Mouse (Mus musculus) lung, embryonic 15.5 days (tissue): ENCODE results near the gene Epb41. TPM values are rescaled to one million over a fixed set of nuclear protein-coding genes. Genes with fewer than 3 reads are reported as not detected.

ENCODE experiments used
- ATAC-seq: fragments of 200-750 bp; cut with Nextera tagmentation; 2 replicates; pipeline ENCODE4 v1.8.0; 2017; ENCODE audit warnings: moderate number of reproducible peaks, borderline replicate concordance; ENCODE audit not compliant: low FRiP score, low TSS enrichment; ENCODE audit errors: extremely low read depth
- H3K27ac ChIP-seq: fragments of 300-500 bp; sonication (generic); 2 replicates; pipeline ENCODE4 v1.5.1; 2015; ENCODE audit warnings: moderate library complexity, mild to moderate bottlenecking, inconsistent platforms
- H3K27me3 ChIP-seq: fragments of 300-500 bp; sonication (generic); 2 replicates; pipeline ENCODE4 v1.6.1; 2015; ENCODE audit warnings: inconsistent platforms
- H3K36me3 ChIP-seq: fragments of 300-500 bp; sonication (generic); 2 replicates; pipeline ENCODE4 v1.6.1; 2015; ENCODE audit warnings: inconsistent platforms
- H3K4me1 ChIP-seq: fragments of 300-500 bp; sonication (generic); 2 replicates; pipeline ENCODE4 v1.6.1; 2015; ENCODE audit warnings: inconsistent platforms
- H3K4me2 ChIP-seq: fragments of 300-500 bp; sonication (generic); 2 replicates; pipeline ENCODE4 v1.6.1; 2015; ENCODE audit warnings: inconsistent platforms, mild to moderate bottlenecking, moderate library complexity
- H3K4me3 ChIP-seq: fragments of 300-500 bp; sonication (generic); 2 replicates; pipeline ENCODE4 v1.5.1; 2015; ENCODE audit warnings: mild to moderate bottlenecking, inconsistent platforms
- H3K9ac ChIP-seq: fragments of 300-500 bp; sonication (generic); 2 replicates; pipeline ENCODE4 v1.6.1; 2015; ENCODE audit warnings: inconsistent platforms
- H3K9me3 ChIP-seq: fragments of 300-500 bp; sonication (generic); 2 replicates; pipeline ENCODE4 v1.6.1; 2016; ENCODE audit warnings: inconsistent platforms
- WGBS: fragments of 180-500 bp; shearing (Covaris S2); methylation state at CpG from one replicate; pipeline ENCODE4 v1.1.7; 2015; 5-methylcytosine and 5-hydroxymethylcytosine counted together
- polyA plus RNA-seq: library from polyadenylated mRNA; unstranded; fragments of >200 nt; fragmentation: Nextera tagmentation; extraction: Ambion mirVana; gene quantifications from 2 replicates; pipeline ENCODE4 v1.2.1, GENCODE M21; 2015

Epb41 gene
- polyA plus RNA-seq, 1 experiment from 2014 or later, result 65.0 TPM

DNA sequence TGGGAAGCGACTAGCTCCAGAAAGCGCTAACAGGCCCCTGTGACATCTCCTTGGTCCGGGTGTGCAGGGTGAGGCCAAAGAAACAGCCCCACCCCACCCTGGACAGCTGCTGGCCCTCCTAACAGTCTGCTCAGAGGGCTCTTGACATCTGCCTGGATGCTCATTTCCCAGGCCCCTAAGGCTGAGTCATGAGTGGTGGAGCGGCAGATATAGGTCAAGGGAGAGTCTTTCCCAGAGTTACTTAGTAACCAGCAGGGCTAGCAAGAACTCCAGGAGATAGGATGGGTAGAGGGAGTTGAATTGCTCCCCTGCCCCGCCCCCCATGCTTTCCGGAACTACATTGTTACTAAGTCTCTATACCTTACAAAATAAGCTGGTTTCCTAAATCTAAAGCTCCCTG is 18.0 kb upstream of the Epb41 start:
- Histone ChIP-seq H3K27me3 (no peaks in the 10 kb centered on the region), H3K4me1 (peaks cover 2% of the 10 kb centered on the region; the same call in 1 of the 2 replicates), H3K36me3 (no peaks in the 10 kb centered on the region), H3K4me2 (no peak overlapping the region), H3K4me3 (no peak overlapping the region), H3K27ac (no peak overlapping the region), H3K9ac (no peak overlapping the region), H3K9me3 (no peaks in the 10 kb centered on the region)
- no peak for ATAC-seq
- 63% methylated on average over 6 of the region's 6 CpGs for WGBS

DNA sequence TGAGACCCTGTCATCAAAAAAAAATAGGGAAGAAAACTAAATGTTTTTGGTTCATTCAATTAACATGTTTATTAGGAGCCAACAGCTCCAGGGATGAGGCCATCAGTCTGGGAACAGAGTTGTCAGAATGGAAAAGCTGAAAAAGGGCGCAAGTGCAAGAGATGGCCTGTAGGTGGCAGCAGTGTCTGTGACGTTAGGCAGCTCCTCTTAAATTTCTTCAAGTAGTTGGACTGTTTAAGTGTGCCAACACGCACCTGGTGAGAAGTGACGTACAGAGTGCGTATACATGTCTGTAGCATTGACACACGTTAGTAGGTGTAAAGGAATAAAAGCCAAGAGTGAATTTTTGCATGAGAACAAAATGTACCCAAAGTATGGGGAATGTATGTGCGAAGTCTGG is 13.8 kb upstream of the Epb41 start:
- 16% methylated on average over 7 of the region's 7 CpGs for WGBS
- no peak overlapping the region for H3K4me3 ChIP-seq
- no peaks in the 10 kb centered on the region for H3K36me3 ChIP-seq
- no peak overlapping the region for H3K9ac ChIP-seq
- H3K27me3 ChIP-seq, result no peaks in the 10 kb centered on the region
- no peak overlapping the region for H3K4me2 ChIP-seq
- H3K27ac ChIP-seq, result no peak overlapping the region
- H3K4me1 ChIP-seq, result no peaks in the 10 kb centered on the region
- H3K9me3 ChIP-seq, result no peaks in the 10 kb centered on the region
- ATAC-seq, result no peak

DNA sequence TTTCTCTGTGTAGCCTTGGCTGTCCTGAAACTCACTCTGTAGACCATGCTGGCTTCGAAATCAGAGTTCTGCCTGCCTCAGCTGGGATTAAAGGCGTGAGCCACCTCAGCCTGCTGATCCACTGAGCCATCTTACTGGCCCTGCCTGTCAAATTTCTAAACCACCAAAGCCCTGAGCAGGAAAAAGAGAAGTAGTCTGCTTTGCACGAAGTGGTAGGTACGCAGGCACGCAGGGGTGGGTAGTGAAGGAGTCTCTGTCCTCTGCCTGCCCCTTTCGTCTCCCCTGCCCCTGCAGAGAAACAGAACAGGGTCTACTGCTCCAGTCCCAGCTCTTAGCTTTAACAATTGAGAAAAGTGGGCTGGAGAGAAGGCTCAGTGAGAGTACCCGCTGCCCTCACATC is 10.0 kb upstream of the Epb41 start:
- Histone ChIP-seq H3K27ac (no peak overlapping the region), H3K9me3 (no peaks in the 10 kb centered on the region), H3K4me2 (no peak overlapping the region), H3K9ac (no peak overlapping the region), H3K27me3 (no peaks in the 10 kb centered on the region), H3K36me3 (no peaks in the 10 kb centered on the region), H3K4me3 (no peak overlapping the region), H3K4me1 (no peaks in the 10 kb centered on the region)
- ATAC-seq, result no peak
- 72% methylated on average over 7 of the region's 7 CpGs for WGBS

DNA sequence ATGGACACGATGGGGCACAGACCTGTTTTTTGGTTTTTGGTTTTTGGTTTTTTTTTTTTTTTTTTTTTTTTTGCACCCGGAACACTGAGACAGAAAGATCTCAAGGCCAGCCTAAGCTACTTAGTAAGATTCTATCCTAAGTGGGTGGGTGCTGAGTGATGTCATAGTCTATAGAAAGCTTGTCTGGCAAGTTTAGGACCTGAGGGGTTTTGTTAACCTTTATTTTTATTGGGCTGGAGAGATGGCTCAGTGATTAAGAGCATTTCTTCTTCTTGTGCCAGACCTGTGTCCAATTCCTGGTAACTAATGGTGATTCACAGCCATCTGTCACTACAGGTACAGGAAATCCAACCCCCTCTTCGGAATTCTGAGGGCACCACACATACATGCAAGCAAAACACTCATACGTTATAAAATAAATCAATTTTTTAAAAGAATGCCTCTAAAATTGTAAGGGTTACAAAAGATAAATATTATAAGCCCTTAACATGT is 5.4 kb upstream of the Epb41 start:
- Histone ChIP-seq H3K36me3 (no peaks in the 10 kb centered on the region), H3K27me3 (no peaks in the 10 kb centered on the region), H3K4me1 (peaks cover 16% of the 10 kb centered on the region), H3K9me3 (no peaks in the 10 kb centered on the region), H3K9ac (no peak overlapping the region), H3K27ac (no peak overlapping the region), H3K4me3 (no peak overlapping the region), H3K4me2 (no peak overlapping the region)
- WGBS, result 62% methylated on average over 4 of the region's 4 CpGs
- no peak for ATAC-seq

DNA sequence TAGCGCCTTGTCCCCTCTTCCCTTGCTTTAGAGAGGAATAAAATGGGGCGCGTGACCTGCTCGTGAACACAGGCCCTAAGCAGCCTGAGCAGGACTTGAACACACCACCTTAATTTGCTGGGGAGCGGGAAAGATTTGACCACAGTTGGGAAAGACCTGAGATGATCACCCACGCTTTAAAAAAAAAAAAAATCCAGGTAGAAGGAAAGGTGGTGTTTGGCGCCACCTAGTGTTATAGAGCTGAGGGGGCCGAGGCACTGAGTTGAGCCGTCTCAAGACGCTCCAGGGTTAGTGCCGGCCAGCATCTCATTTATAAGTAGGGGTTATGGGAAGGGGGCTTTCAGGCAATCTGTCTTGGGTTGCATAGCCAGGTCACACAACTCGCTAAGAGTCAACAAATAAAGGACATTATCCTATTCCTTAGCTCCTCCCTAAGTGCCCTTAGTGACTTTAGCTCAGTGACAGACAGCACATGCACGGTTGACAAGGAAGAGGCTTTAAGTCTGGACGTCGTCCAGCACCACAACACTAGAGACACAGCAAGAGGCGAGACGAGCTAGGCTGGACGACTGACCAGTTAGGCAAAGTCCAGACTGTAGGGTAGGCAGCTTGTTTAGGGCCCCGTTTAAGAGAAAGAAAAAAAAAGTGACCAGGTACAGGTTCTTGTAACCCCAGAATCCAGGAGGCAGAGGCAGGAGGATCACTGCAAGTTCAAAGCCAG is 4.6 kb upstream of the Epb41 start:
- peaks cover 16% of the 10 kb centered on the region for H3K4me1 ChIP-seq
- no peaks in the 10 kb centered on the region for H3K36me3 ChIP-seq
- 9% methylated on average over 19 of the region's 19 CpGs for WGBS
- ATAC-seq, result no peak
- no peaks in the 10 kb centered on the region for H3K9me3 ChIP-seq
- H3K4me2 ChIP-seq, result peak overlapping the region; percentile 41; the same call in 1 of the 2 replicates
- no peak overlapping the region for H3K27ac ChIP-seq
- no peak overlapping the region for H3K4me3 ChIP-seq
- H3K9ac ChIP-seq, result no peak overlapping the region
- H3K27me3 ChIP-seq, result no peaks in the 10 kb centered on the region

DNA sequence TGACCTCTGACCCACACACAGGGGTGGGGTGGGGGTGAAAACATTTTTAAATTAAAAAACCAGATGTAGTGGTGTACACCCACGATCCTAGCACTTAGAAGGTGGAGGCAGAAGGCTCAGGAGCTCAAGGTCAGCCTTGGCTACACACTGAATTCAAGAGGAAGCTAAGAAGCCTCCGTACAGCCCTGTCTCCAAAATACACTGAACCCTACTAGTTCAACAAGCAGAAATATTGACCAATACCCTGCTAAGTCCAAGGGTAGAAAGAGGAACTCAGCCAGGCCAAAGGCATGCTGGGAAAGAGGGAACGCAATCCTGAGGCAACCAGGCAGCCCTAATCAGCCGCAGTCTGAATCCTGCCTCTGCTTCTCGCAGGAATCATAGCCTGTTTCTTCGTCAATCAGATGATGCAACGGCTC is 3.2 kb upstream of the Epb41 start:
- H3K4me1 ChIP-seq, result peaks cover 25% of the 10 kb centered on the region
- no peak overlapping the region for H3K4me2 ChIP-seq

DNA sequence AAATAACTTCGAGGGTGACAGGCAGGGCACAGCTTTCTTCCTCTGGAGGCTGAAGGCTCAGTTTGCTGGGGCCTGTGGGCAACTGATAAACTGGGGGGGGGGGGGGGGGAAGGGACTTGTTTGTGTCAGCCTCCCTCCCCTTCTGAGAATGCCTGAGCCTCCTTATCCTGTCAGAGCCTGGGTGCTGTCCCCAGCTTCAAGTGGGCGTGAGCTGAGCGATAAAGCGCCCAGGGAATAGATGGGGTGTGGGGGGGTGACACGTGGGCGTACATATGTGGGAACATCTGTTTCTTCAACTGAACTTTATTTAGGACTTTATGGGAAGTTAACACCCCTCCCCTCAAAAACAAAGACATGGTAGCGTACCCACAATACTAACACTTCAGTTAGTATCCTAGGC is 2.3 kb upstream of the Epb41 start:
- WGBS, result 47% methylated on average over 7 of the region's 7 CpGs
- no peak overlapping the region for H3K4me2 ChIP-seq
- no peaks in the 10 kb centered on the region for H3K27me3 ChIP-seq
- no peak overlapping the region for H3K4me3 ChIP-seq
- no peak overlapping the region for H3K9ac ChIP-seq
- H3K36me3 ChIP-seq, result no peaks in the 10 kb centered on the region
- ATAC-seq, result no peak
- H3K27ac ChIP-seq, result no peak overlapping the region
- peaks cover 27% of the 10 kb centered on the region for H3K4me1 ChIP-seq
- H3K9me3 ChIP-seq, result no peaks in the 10 kb centered on the region

More for the DNA sequence above, 3.2 kb upstream of the Epb41 start:
- H3K9me3 ChIP-seq, result no peaks in the 10 kb centered on the region
- H3K27me3 ChIP-seq, result no peaks in the 10 kb centered on the region
- no peak overlapping the region for H3K9ac ChIP-seq
- no peak for ATAC-seq
- 70% methylated on average over 7 of the region's 7 CpGs for WGBS
- no peak overlapping the region for H3K4me3 ChIP-seq
- no peak overlapping the region for H3K27ac ChIP-seq
- H3K36me3 ChIP-seq, result no peaks in the 10 kb centered on the region

DNA sequence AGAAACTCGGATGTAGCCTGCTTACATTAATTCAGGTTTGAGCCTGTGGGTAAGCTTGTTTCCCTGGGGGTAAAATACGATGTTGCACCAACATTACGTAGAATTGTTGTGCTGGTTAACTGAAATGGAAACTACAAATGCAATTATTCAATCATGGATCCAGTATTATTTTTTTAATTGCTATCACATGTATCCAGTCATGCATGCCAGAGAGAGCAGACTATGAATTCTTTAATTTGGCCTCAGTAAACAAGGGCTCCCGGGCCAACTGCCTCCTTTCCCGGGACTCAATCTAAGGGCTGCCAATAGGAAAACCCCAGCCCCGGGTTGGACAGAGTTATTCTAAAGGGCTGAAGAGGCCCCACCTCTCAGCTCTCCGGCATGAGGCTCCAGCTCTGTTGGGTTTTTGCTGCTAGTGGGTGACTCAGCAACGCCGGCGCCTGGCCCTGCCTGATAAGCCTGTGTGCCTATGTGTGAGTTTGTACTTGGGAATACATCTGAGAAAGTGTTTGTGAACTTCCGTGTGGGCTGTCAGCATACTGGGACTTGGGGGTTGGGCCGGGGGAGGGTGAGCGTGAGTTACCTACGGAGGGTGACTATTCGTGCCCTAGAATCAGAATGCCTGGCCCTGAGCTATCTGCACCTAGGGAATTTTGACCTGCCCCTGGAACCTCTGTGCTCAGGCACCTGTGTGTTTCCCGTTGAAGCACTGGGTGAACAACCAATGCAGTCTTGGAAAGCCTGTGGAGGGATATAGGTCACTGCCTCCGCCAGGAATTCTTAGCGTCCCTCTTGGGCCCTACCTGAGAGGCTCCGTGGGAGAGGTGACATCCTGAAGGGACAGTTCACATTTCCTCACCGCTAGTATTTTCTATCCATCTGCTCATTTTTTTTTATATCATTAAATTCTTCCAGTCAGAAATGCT is 1.6 kb upstream of the Epb41 start:
- H3K9me3 ChIP-seq, result no peaks in the 10 kb centered on the region
- H3K27ac ChIP-seq, result peak overlapping the region; percentile 70
- WGBS, result 22% methylated on average over 20 of the region's 20 CpGs
- H3K4me1 ChIP-seq, result peaks cover 27% of the 10 kb centered on the region
- peak; percentile 33 for ATAC-seq
- peak overlapping the region; percentile 34; the same call in 1 of the 2 replicates for H3K4me2 ChIP-seq
- no peaks in the 10 kb centered on the region for H3K36me3 ChIP-seq
- H3K9ac ChIP-seq, result no peak overlapping the region
- no peaks in the 10 kb centered on the region for H3K27me3 ChIP-seq
- H3K4me3 ChIP-seq, result no peak overlapping the region

DNA sequence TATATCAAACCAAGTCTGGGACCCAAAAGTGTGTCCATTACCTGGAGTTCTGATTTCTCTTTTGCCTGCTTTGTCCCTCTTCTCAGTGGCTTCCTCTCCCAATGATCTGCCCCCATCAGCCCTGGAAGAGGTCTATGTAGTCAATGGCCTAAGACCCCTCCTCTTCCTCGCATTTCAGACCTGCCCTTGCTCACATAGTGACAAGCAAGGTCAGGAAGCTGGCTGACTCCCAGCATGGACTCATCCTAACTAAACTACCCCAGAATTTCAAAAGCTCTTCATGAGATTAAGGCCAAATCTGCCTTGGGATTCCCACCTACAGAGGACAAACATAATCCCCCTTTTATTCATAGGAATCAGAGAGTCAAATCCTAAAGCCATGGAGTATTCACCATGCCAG is 675 bp upstream of the Epb41 start:
- 38% methylated on average over 1 of the region's 1 CpGs for WGBS
- Histone ChIP-seq H3K4me2 (peak overlapping the region; percentile 93), H3K4me3 (peak overlapping the region; percentile 71; the same call in 1 of the 2 replicates), H3K27me3 (no peaks in the 10 kb centered on the region), H3K4me1 (peaks cover 27% of the 10 kb centered on the region), H3K9ac (no peak overlapping the region), H3K36me3 (no peaks in the 10 kb centered on the region), H3K27ac (peak overlapping the region; percentile 70), H3K9me3 (no peaks in the 10 kb centered on the region)
- no peak for ATAC-seq

DNA sequence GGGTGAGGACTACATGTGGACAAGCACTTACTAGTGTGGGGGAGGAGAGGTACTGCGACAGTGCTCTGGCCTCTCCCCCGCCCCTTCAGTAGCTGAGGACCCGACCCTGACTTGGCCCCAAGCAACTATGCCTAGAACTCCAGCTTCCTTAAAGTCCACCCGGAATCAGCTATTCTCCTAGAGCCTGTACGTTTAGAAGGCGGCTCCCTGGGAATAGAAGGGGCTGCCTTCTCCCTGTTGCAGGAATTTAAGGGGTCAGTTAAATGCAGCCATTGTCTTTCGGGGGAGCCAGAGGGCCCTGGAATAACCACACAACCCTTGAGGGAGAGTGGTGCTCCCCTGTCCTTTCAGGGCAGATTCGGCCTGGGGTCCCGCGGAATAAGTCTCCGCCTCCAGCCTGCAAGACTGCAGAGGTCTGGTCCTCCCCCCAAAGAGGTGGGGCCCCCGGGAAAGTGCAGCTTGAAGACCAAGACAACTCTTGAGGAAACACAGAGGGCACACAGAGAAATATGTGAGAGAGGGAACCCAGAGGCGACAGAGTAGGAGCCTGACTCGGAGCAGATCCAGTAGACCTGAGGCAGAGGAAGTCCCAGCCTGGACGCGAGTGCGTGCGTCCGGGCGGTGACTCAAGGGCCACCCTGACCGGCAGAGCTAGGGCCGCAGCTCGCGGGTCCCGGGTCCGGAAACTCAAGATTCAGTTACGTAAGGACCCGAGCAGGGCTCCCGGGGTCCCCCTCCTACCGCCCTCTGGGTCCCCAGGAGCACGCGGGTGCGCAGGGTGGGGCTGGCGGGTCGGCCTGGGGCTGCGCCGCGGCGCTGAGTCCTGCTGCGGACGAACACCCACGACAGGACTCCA is 816 bp downstream of the Epb41 start, which contains the start of gene Gm10300:
TSS of gene Gm10300 (plus strand) at position 621 of the 856 bp plus-strand sequence.
- Histone ChIP-seq H3K4me2 (peak within 1 kb of the TSS; percentile 93), H3K27me3 (no peaks in the 10 kb centered on the region), H3K4me3 (peak within 1 kb of the TSS; percentile 71), H3K27ac (peak within 1 kb of the TSS; percentile 71), H3K9ac (peak within 1 kb of the TSS; percentile 63), H3K4me1 (peaks cover 25% of the 10 kb centered on the region), H3K36me3 (no peaks in the 10 kb centered on the region), H3K9me3 (no peaks in the 10 kb centered on the region)
- 1% methylated on average over 41 of the region's 42 CpGs for WGBS
- peak; percentile 37 for ATAC-seq

DNA sequence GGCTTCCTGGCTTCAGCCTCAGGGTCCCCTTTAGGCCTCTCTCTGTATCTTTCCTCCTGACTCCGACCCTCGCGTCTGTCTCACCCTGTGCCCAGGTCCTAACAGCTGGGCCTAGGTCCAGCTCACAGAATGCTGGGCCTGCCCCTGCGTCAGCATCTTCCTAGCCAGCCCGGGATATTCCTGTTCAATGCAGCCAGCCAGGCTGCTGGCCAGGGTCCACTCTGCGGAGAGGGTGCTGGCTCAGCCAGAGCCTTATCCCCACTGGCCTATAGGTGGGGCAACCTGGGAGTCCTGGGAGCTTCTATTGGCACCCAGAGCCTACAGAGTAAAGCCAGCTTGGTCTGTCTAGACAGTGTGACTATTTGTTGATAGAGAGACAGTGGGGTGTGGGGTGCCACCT is 2.2 kb downstream of the Epb41 start:
- ATAC-seq, result no peak
- no peaks in the 10 kb centered on the region for H3K9me3 ChIP-seq
- no peaks in the 10 kb centered on the region for H3K36me3 ChIP-seq
- no peak overlapping the region for H3K27ac ChIP-seq
- H3K9ac ChIP-seq, result no peak overlapping the region
- H3K4me3 ChIP-seq, result peak overlapping the region; percentile 7
- no peak overlapping the region; the same call in 1 of the 2 replicates for H3K4me2 ChIP-seq
- H3K4me1 ChIP-seq, result peaks cover 24% of the 10 kb centered on the region
- WGBS, result 75% methylated on average over 6 of the region's 6 CpGs
- H3K27me3 ChIP-seq, result no peaks in the 10 kb centered on the region
